Mouse (Mus musculus) adrenal gland, postnatal 0 days (tissue): ENCODE data around the gene Olfr1217. TPM values are rescaled to one million over a fixed set of nuclear protein-coding genes. Genes with fewer than 3 reads are reported as not detected.

ENCODE experiments used
- polyA plus RNA-seq: library from polyadenylated mRNA; unstranded; fragments of >200 nt; fragmentation: Nextera tagmentation; extraction: Ambion mirVana; gene quantifications from 2 replicates; pipeline ENCODE4 v1.2.1, GENCODE M21; 2015

Gene Olfr1217
- polyA plus RNA-seq, result not detected in 2 replicates

DNA sequence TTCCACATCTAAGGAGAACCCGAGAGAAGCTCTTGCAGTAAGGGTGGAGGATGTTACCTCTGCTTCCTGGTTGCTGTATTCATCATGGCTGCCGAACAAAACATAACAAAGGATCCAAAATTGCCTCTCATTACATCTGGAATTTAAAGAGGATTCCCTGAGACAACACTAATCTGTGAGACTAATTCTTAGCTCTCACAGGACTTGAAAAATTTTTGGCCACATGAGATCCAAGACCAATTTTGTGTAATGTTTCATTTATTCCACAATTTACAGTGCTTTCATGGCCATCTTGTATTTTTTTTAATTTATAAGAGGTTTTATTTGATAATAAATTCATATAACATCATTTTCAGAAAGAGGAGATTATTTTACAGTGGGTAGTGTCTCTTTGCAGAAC lies at the start of gene Olfr1217:
TSS of gene Olfr1217 (minus strand) at position 101 of the 400 bp plus-strand sequence.

GRCm38 (mm10) chr2:89061087-89061486 lies 29.2 kb upstream of the Olfr1217 start, which contains the start of gene Olfr1218:
Gene Olfr1218, minus strand, starts transcription at chr2:89061187.

DNA sequence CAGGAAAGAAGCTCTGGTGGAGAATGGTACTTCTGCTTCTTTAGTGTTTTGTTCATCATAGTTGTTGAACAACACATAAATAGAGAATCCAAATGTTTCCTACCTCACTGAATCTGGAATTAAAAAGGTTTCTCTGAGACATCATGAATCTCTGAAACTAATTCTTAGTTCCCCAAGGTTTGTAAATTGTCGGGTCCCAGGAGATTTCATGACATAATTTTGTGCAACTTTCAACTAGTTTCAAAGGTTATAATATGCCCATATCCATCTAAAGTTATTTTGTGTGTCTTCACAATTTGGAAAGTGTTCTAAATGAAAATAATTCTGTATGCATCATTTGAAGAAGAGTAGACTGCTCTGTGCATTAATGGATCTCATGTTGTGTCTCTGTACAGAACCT lies 13.6 kb downstream of the Olfr1217 start, which contains the start of gene Olfr1216:
TSS of gene Olfr1216 (minus strand) at position 101 of the 400 bp plus-strand sequence.

DNA sequence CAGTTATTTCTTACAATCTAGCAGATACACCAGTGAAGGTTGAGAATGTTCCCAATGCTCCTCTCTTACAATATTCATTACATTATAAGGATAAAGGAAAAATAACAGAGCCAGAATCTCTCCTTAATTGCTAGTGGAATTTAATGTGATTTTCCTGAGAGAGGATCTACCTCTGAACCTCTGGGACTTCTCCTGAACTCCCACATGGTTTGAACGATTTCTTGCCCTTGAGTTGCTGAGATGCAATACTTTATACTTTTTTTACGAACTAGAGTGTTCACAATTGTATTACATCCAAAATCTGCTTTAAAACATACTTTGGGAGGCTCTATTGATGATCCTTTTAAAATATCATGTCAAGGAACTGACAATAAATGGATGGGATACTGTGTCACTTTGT lies 25.0 kb downstream of the Olfr1217 start, which contains the start of gene Olfr1215:
TSS of gene Olfr1215 (minus strand) at position 101 of the 400 bp plus-strand sequence.

GRCm38 (mm10) chr2:88992553-88992952 lies 39.3 kb downstream of the Olfr1217 start, which contains the start of gene Olfr1214:
Gene Olfr1214, minus strand, starts transcription at chr2:88992653.

GRCm38 (mm10) chr2:88980181-88980580 lies 51.7 kb downstream of the Olfr1217 start, which contains the start of gene Gm13762:
Gene Gm13762, minus strand, starts transcription at chr2:88980281.

Other genes with a start within 250 kb of the Olfr1217 start
- not detected in 2 replicates for gene Olfr1201, start 239.0 kb downstream of the Olfr1217 start, polyA plus RNA-seq
- 0.03 TPM in 1 of 2 replicates, not detected in the other for gene Olfr1202, start 217.6 kb downstream of the Olfr1217 start, polyA plus RNA-seq
- gene Olfr1205, start 202.3 kb downstream of the Olfr1217 start, polyA plus RNA-seq, result not detected in 2 replicates
- not detected in 2 replicates for gene Olfr1204, start 182.8 kb downstream of the Olfr1217 start, polyA plus RNA-seq
- not detected in 2 replicates for gene Olfr1206, start 168.8 kb downstream of the Olfr1217 start, polyA plus RNA-seq
- gene Olfr1208, start 129.8 kb downstream of the Olfr1217 start, polyA plus RNA-seq, result not detected in 2 replicates
- gene Olfr1209, start 116.9 kb downstream of the Olfr1217 start, polyA plus RNA-seq, result not detected in 2 replicates
- gene Olfr1211, start 94.0 kb downstream of the Olfr1217 start, polyA plus RNA-seq, result not detected in 2 replicates
- gene Olfr1212, start 78.1 kb downstream of the Olfr1217 start, polyA plus RNA-seq, result not detected in 2 replicates
- gene Gm13762, start 51.8 kb downstream of the Olfr1217 start, polyA plus RNA-seq, result not detected in 2 replicates
- gene Olfr1214, start 39.4 kb downstream of the Olfr1217 start, polyA plus RNA-seq, result not detected in 2 replicates
- not detected in 2 replicates for gene Olfr1215, start 25.1 kb downstream of the Olfr1217 start, polyA plus RNA-seq
- gene Olfr1216, start 13.7 kb downstream of the Olfr1217 start, polyA plus RNA-seq, result not detected in 2 replicates
- gene Olfr1218, start 29.1 kb upstream of the Olfr1217 start, polyA plus RNA-seq, result not detected in 2 replicates
- not detected in 2 replicates for gene Olfr1219, start 51.4 kb upstream of the Olfr1217 start, polyA plus RNA-seq
- not detected in 2 replicates for gene Olfr1220, start 74.8 kb upstream of the Olfr1217 start, polyA plus RNA-seq
- not detected in 2 replicates for gene Olfr1221, start 85.2 kb upstream of the Olfr1217 start, polyA plus RNA-seq
- not detected in 2 replicates for gene Olfr1222, start 101.0 kb upstream of the Olfr1217 start, polyA plus RNA-seq
- not detected in 2 replicates for gene Olfr1223, start 119.5 kb upstream of the Olfr1217 start, polyA plus RNA-seq
- not detected in 2 replicates for gene Olfr1224-ps1, start 132.0 kb upstream of the Olfr1217 start, polyA plus RNA-seq
- gene Olfr1225, start 142.6 kb upstream of the Olfr1217 start, polyA plus RNA-seq, result not detected in 2 replicates
- gene Olfr1226, start 168.0 kb upstream of the Olfr1217 start, polyA plus RNA-seq, result not detected in 2 replicates
- gene Olfr1228, start 222.0 kb upstream of the Olfr1217 start, polyA plus RNA-seq, result not detected in 2 replicates